Mouse (Mus musculus) intestine, embryonic 16.5 days (tissue): ENCODE results near the gene Zfp677. TPM values are rescaled to one million over a fixed set of nuclear protein-coding genes. Genes with fewer than 3 reads are reported as not detected.

ENCODE experiments used
- polyA plus RNA-seq: library from polyadenylated mRNA; unstranded; fragments of >200 nt; fragmentation: Nextera tagmentation; extraction: Ambion mirVana; gene quantifications from 2 replicates; pipeline ENCODE4 v1.2.1, GENCODE M21; 2015

Gene Zfp677
- polyA plus RNA-seq, 1 experiment from 2014 or later: 2.6 TPM

Other genes with a start within 250 kb of the Zfp677 start
- not detected in 2 replicates for gene Vmn1r234, start 157.7 kb upstream of the Zfp677 start, polyA plus RNA-seq
- not detected in 2 replicates for gene Vmn1r235, start 127.3 kb upstream of the Zfp677 start, polyA plus RNA-seq
- gene Vmn1r236, start 100.8 kb upstream of the Zfp677 start, polyA plus RNA-seq: not detected in 2 replicates
- gene Vmn1r237, start 71.9 kb upstream of the Zfp677 start, polyA plus RNA-seq: not detected in 2 replicates
- 7.5 and 7.9 TPM in 2 replicates for gene Zfp54, start 39.5 kb downstream of the Zfp677 start, polyA plus RNA-seq
- gene Zfp51, start 66.6 kb downstream of the Zfp677 start, polyA plus RNA-seq: 13.2 and 14.0 TPM in 2 replicates
- gene Zfp53, start 105.2 kb downstream of the Zfp677 start, polyA plus RNA-seq: 11.2 and 12.1 TPM in 2 replicates
- 3.1 and 3.4 TPM in 2 replicates for gene Zfp52, start 151.8 kb downstream of the Zfp677 start, polyA plus RNA-seq
- gene Zfp948, start 183.3 kb downstream of the Zfp677 start, polyA plus RNA-seq: 17.7 and 18.2 TPM in 2 replicates